Mouse (Mus musculus) layer of hippocampus, postnatal 10 days (tissue): ENCODE data around the gene Cd99l2. TPM values are rescaled to one million over a fixed set of nuclear protein-coding genes. Genes with fewer than 3 reads are reported as not detected.

Experiments
- DNase-seq, 2 experiments: peaks; one replicate each; pipeline ENCODE4 v3.0.0; 2021; ENCODE audit warnings: low spot score in 2 of 2
- total RNA-seq, 2 experiments: library from RNA; stranded (reverse); gene quantifications; 2 replicates each; pipeline ENCODE4 v1.2.3; 2021

Gene Cd99l2
- total RNA-seq, 2 experiments from 2014 or later: 67.3 to 70.6 TPM

- no peak for DNase-seq
Measured at GRCm38 (mm10) chrX:71468639-71469295, 23.9 kb downstream of the Cd99l2 start.

GRCm38 (mm10) chrX:71467491-71467890, 25.2 kb downstream of the Cd99l2 start:
- no peak for DNase-seq

GRCm38 (mm10) chrX:71465417-71465816, 27.2 kb downstream of the Cd99l2 start:
- DNase-seq: no peak

- DNase-seq: no peak
Measured at GRCm38 (mm10) chrX:71464138-71464826, 28.4 kb downstream of the Cd99l2 start.

- DNase-seq: no peak
Measured at GRCm38 (mm10) chrX:71456078-71456737, 36.4 kb downstream of the Cd99l2 start.

GRCm38 (mm10) chrX:71442916-71443315, 49.7 kb downstream of the Cd99l2 start:
- no peak for DNase-seq

- DNase-seq: no peak
Measured at GRCm38 (mm10) chrX:71439473-71439872, 53.2 kb downstream of the Cd99l2 start.

- no peak for DNase-seq
Measured at GRCm38 (mm10) chrX:71435542-71435941, 57.1 kb downstream of the Cd99l2 start.

GRCm38 (mm10) chrX:71434860-71435259, 57.8 kb downstream of the Cd99l2 start:
- no peak for DNase-seq

GRCm38 (mm10) chrX:71434448-71434847, 58.2 kb downstream of the Cd99l2 start:
- DNase-seq: no peak

GRCm38 (mm10) chrX:71430900-71431299, 61.7 kb downstream of the Cd99l2 start:
- no peak for DNase-seq

GRCm38 (mm10) chrX:71427491-71427890, 65.2 kb downstream of the Cd99l2 start:
- no peak for DNase-seq

GRCm38 (mm10) chrX:71425746-71426519, 66.7 kb downstream of the Cd99l2 start:
- peak; percentile 78 to 85 for DNase-seq

- no peak for DNase-seq
Measured at GRCm38 (mm10) chrX:71424852-71425251, 67.8 kb downstream of the Cd99l2 start.

GRCm38 (mm10) chrX:71413616-71414015, 79.0 kb downstream of the Cd99l2 start:
- DNase-seq: no peak

GRCm38 (mm10) chrX:71412776-71413175, 79.9 kb downstream of the Cd99l2 start:
- DNase-seq: no peak

GRCm38 (mm10) chrX:71408386-71408785, 84.3 kb downstream of the Cd99l2 start:
- no peak for DNase-seq

GRCm38 (mm10) chrX:71406290-71406689, 86.4 kb downstream of the Cd99l2 start:
- DNase-seq: no peak

- no peak for DNase-seq
Measured at GRCm38 (mm10) chrX:71396326-71396725, 96.3 kb downstream of the Cd99l2 start.

- DNase-seq: peak; percentile 15 to 23
Measured at GRCm38 (mm10) chrX:71381571-71381970, 111.1 kb downstream of the Cd99l2 start.

- DNase-seq: no peak
Measured at GRCm38 (mm10) chrX:71378435-71378834, 114.2 kb downstream of the Cd99l2 start.

GRCm38 (mm10) chrX:71376781-71377180, 115.9 kb downstream of the Cd99l2 start:
- DNase-seq: no peak
